21 mouse cellular contexts compared by ENCODE assay signal in genomic region chr4:119246688-119247225, GRCm38 (mm10). TPM values are rescaled to one million over a fixed set of nuclear protein-coding genes. Genes with fewer than 3 reads are reported as not detected.
DNase-seq lines count a peak whose midpoint lies in the region; ATAC-seq and TF ChIP-seq lines count a peak whose summit lies in the region.
"Had no signal": no experiment of that assay in that cellular context is flagged by ENCODE, and none has a peak within 500 bp of the region (broad histone marks: within the 10 kb centered on the region; RNA-seq: fewer than 3 reads in every experiment).

No protein-coding gene starts in this region.

- H3K9ac ChIP-seq in midbrain, embryonic 14.5 days (replicated peaks; ENCODE audit: low read length): no peak overlapping the region
- H3K9ac ChIP-seq: embryonic facial prominence, embryonic 15.5 days; heart, embryonic 15.5 days; intestine, embryonic 15.5 days; liver, embryonic 15.5 days; lung, embryonic 15.5 days had no signal

- H3K9me3 ChIP-seq in midbrain, embryonic 10.5 days (replicated peaks): no peaks in the 10 kb centered on the region
- H3K9me3 ChIP-seq in midbrain, embryonic 14.5 days (ENCODE audit: control insufficient read depth, low read length): no peaks in the 10 kb centered on the region
- H3K9me3 ChIP-seq: embryonic facial prominence, embryonic 15.5 days; G1E; heart, embryonic 15.5 days; intestine, embryonic 15.5 days; limb, embryonic 10.5 days; liver, embryonic 15.5 days; lung, embryonic 15.5 days had no signal

- H3K4me3 ChIP-seq in gastrocnemius, adult 2 months: no peak overlapping the region
- H3K4me3 ChIP-seq in midbrain, embryonic 10.5 days: no peak overlapping the region
- no peak overlapping the region for H3K4me3 ChIP-seq in midbrain, embryonic 14.5 days (replicated peaks; ENCODE audit: low read depth, low read length)
- H3K4me3 ChIP-seq: embryonic facial prominence, embryonic 15.5 days; heart, embryonic 15.5 days; intestine, embryonic 15.5 days; limb, embryonic 10.5 days; liver, embryonic 15.5 days; lung, embryonic 15.5 days had no signal

- no peak for ATAC-seq in midbrain, embryonic 14.5 days (ENCODE audit: low FRiP score, low TSS enrichment)

- peaks cover 25% of the 10 kb centered on the region for H3K4me1 ChIP-seq in midbrain, embryonic 10.5 days
- H3K4me1 ChIP-seq in midbrain, embryonic 14.5 days (ENCODE audit: control insufficient read depth, insufficient read depth, low read length): 0 out of 2 replicates have a peak, but pooled peaks cover 3% of the 10 kb centered on the region

- H3K27me3 ChIP-seq in midbrain, embryonic 10.5 days (ENCODE audit: low read depth, poor library complexity, severe bottlenecking): no peaks in the 10 kb centered on the region
- no peaks in the 10 kb centered on the region for H3K27me3 ChIP-seq in midbrain, embryonic 14.5 days (ENCODE audit: control insufficient read depth, insufficient read depth, low read length)
- H3K27me3 ChIP-seq: embryonic facial prominence, embryonic 15.5 days; heart, embryonic 15.5 days; intestine, embryonic 15.5 days; liver, embryonic 15.5 days; lung, embryonic 15.5 days; Patski had no signal

- H3K36me3 ChIP-seq in midbrain, embryonic 10.5 days: peaks cover 57% of the 10 kb centered on the region
- H3K36me3 ChIP-seq in midbrain, embryonic 14.5 days (ENCODE audit: control insufficient read depth, insufficient read depth, low read length): peaks cover 38% of the 10 kb centered on the region

- peak overlapping the region; percentile 83 for H3K27ac ChIP-seq in gastrocnemius, adult 2 months
- H3K27ac ChIP-seq in midbrain, embryonic 10.5 days (replicated peaks): peak overlapping the region; percentile 73; the same call in 1 of the 2 replicates
- no peak overlapping the region for H3K27ac ChIP-seq in midbrain, embryonic 14.5 days (replicated peaks; ENCODE audit: low read depth, low read length)
- H3K27ac ChIP-seq: embryonic facial prominence, embryonic 15.5 days; intestine, embryonic 15.5 days; limb, embryonic 10.5 days; liver, embryonic 15.5 days; lung, embryonic 15.5 days had no signal

- no peak for DNase-seq in gastrocnemius, adult 2 months
- no peak for DNase-seq in gastrocnemius, postnatal 25 days
- DNase-seq in midbrain, embryonic 10.5 days (ENCODE audit: low spot score): no peak
- DNase-seq in midbrain, embryonic 14.5 days: no peak
- DNase-seq in thymus, postnatal 10 days (ENCODE audit: low spot score in 2 of 2): peak; percentile 21 to 35
- DNase-seq in right cerebral cortex, adult 2 months (ENCODE audit: low spot score in 2 of 2): no peak
- DNase-seq in left cerebral cortex, postnatal 10 days (ENCODE audit: extremely low spot score in 1 of 2, low spot score in 2 of 2): no peak

- WGBS in midbrain, embryonic 10.5 days: 79% methylated on average over 14 of the region's 14 CpGs
- 74% methylated on average over 14 of the region's 14 CpGs for WGBS in midbrain, embryonic 14.5 days

- TF ChIP-seq CTCF in gastrocnemius, adult 2 months (IDR thresholded peaks at IDR 0.05): no peak

- H3K4me2 ChIP-seq in midbrain, embryonic 14.5 days (ENCODE audit: low read length): no peak overlapping the region
- H3K4me2 ChIP-seq: embryonic facial prominence, embryonic 15.5 days; heart, embryonic 15.5 days; intestine, embryonic 15.5 days; liver, embryonic 15.5 days; lung, embryonic 15.5 days had no signal

- intact Hi-C loops in gastrocnemius, adult 2 months (cut with DNase I): loop anchor here (2.0 to 5.0 kb wide), 4 partner anchors 46 to 421 kb away; partner anchors contain the start of gene Ybx1
- intact Hi-C loops in left cerebral cortex, postnatal 10 days (cut with DNase I): loop anchor here (5.0 kb wide), 2 partner anchors 46 to 421 kb away; partner anchors contain the start of gene Ybx1

RNA-seq across cellular contexts. Expression of gene Cldn19, which starts 8.5 kb away (rescaled TPM):
- 1 to 10 TPM in 1 of 2 experiments, under 1 TPM in 1; 0.86 to 1.1 TPM for total RNA-seq in gastrocnemius, adult 2 months (2021)
- 1 to 10 TPM; 3.2 to 3.8 TPM for total RNA-seq in gastrocnemius, postnatal 25 days (2021)
- 0.12 and 0.17 TPM in 2 replicates for polyA plus RNA-seq in midbrain, embryonic 10.5 days (2016; fragmentation: Nextera tagmentation; extraction: Ambion mirVana)
- polyA plus RNA-seq in midbrain, embryonic 14.5 days (2014; fragmentation: Nextera tagmentation; extraction: Ambion mirVana): 1.4 and 1.8 TPM in 2 replicates
- total RNA-seq in left cerebral cortex, postnatal 10 days (2021): under 1 TPM; 0.16 to 0.47 TPM
- total RNA-seq: granulocyte monocyte progenitor cell, adult 5-6 weeks; heart, postnatal 36 days; monocyte, adult 5-6 weeks; neutrophil, adult 5-6 weeks had no signal
- polyA plus RNA-seq: G1E; heart, embryonic 15.5 days; limb, embryonic 10.5 days; liver, embryonic 15.5 days; lung, embryonic 15.5 days; small intestine, adult 2 months had no signal

RNA-seq across cellular contexts. Expression of gene P3h1, which starts 14.0 kb away (rescaled TPM):
- total RNA-seq in gastrocnemius, adult 2 months (2021): 10 to 100 TPM in 1 of 2 experiments, 1 to 10 TPM in 1; 9.6 to 12.7 TPM
- 10 to 100 TPM; 12.0 to 12.6 TPM for total RNA-seq in gastrocnemius, postnatal 25 days (2021)
- 15.9 and 19.1 TPM in 2 replicates for polyA plus RNA-seq in midbrain, embryonic 10.5 days (2016; fragmentation: Nextera tagmentation; extraction: Ambion mirVana)
- polyA plus RNA-seq in midbrain, embryonic 14.5 days (2014; fragmentation: Nextera tagmentation; extraction: Ambion mirVana): 10.1 TPM in 2 replicates
- 1 to 10 TPM; 8.5 to 8.6 TPM for total RNA-seq in left cerebral cortex, postnatal 10 days (2021)

RNA-seq across cellular contexts. Expression of gene AU022252, which starts 14.2 kb away (rescaled TPM):
- 10 to 100 TPM; 27.8 to 29.7 TPM for total RNA-seq in gastrocnemius, adult 2 months (2021)
- total RNA-seq in gastrocnemius, postnatal 25 days (2021): 10 to 100 TPM; 22.5 to 22.8 TPM
- 37.3 and 41.3 TPM in 2 replicates for polyA plus RNA-seq in midbrain, embryonic 10.5 days (2016; fragmentation: Nextera tagmentation; extraction: Ambion mirVana)
- 21.1 and 26.0 TPM in 2 replicates for polyA plus RNA-seq in midbrain, embryonic 14.5 days (2014; fragmentation: Nextera tagmentation; extraction: Ambion mirVana)
- 10 to 100 TPM; 32.3 to 35.4 TPM for total RNA-seq in left cerebral cortex, postnatal 10 days (2021)

RNA-seq across cellular contexts. Expression of gene Tmem269, which starts 28.7 kb away (rescaled TPM):
- total RNA-seq in gastrocnemius, adult 2 months (2021): not detected
- under 1 TPM in 1 of 2 experiments, not detected in 1; 0.56 TPM for total RNA-seq in gastrocnemius, postnatal 25 days (2021)
- polyA plus RNA-seq in midbrain, embryonic 10.5 days (2016; fragmentation: Nextera tagmentation; extraction: Ambion mirVana): 0.09 TPM in 1 of 2 replicates, not detected in the other
- 0.29 and 0.54 TPM in 2 replicates for polyA plus RNA-seq in midbrain, embryonic 14.5 days (2014; fragmentation: Nextera tagmentation; extraction: Ambion mirVana)
- total RNA-seq in left cerebral cortex, postnatal 10 days (2021): under 1 TPM; 0.28 to 0.30 TPM
- total RNA-seq: G1E; granulocyte monocyte progenitor cell, adult 5-6 weeks; heart, postnatal 36 days; layer of hippocampus, postnatal 10 days; monocyte, adult 5-6 weeks; neutrophil, adult 5-6 weeks had no signal
- polyA plus RNA-seq: G1E; intestine, embryonic 15.5 days; limb, embryonic 10.5 days; liver, embryonic 15.5 days; lung, embryonic 15.5 days; Patski had no signal

RNA-seq across cellular contexts. Expression of gene Ybx1, which starts 47.6 kb away (rescaled TPM):
- total RNA-seq in gastrocnemius, adult 2 months (2021): 100 to 1,000 TPM; 664 to 696 TPM
- total RNA-seq in gastrocnemius, postnatal 25 days (2021): 100 to 1,000 TPM; 509 to 515 TPM
- 1,019 and 1,063 TPM in 2 replicates for polyA plus RNA-seq in midbrain, embryonic 10.5 days (2016; fragmentation: Nextera tagmentation; extraction: Ambion mirVana)
- 990 and 1,028 TPM in 2 replicates for polyA plus RNA-seq in midbrain, embryonic 14.5 days (2014; fragmentation: Nextera tagmentation; extraction: Ambion mirVana)
- 100 to 1,000 TPM; 812 to 832 TPM for total RNA-seq in left cerebral cortex, postnatal 10 days (2021)

Comparison
In these comparisons a context has a peak if more than half of its experiments do, and no peak if none do; other contexts are left out.
1. DNase-seq: peak in thymus, postnatal 10 days (2 of 2); none in gastrocnemius, adult 2 months (single experiment), gastrocnemius, postnatal 25 days (single experiment), midbrain, embryonic 10.5 days (single experiment), midbrain, embryonic 14.5 days (single experiment), right cerebral cortex, adult 2 months (0 of 2) and left cerebral cortex, postnatal 10 days (0 of 2).